Mouse (Mus musculus) liver, embryonic 14.5 days (tissue): ENCODE measurements around the gene Plcd3. TPM values are rescaled to one million over a fixed set of nuclear protein-coding genes. Genes with fewer than 3 reads are reported as not detected.
A peak's percentile ranks its signal among the peaks of the same experiment; 100 is the strongest.

ENCODE experiments used
- ATAC-seq: fragments of 200-750 bp; cut with Nextera tagmentation; 2 replicates; pipeline ENCODE4 v1.8.0; 2017; ENCODE audit warnings: moderate number of reproducible peaks, mild to moderate bottlenecking, moderate library complexity; ENCODE audit not compliant: insufficient read depth
- DNase-seq, 3 experiments: peaks; one replicate each; pipeline ENCODE4 v3.0.0-alpha.2; 2012 to 2013; ENCODE audit warnings: low read depth in 3 of 3, low spot score in 3 of 3
- H3K27ac ChIP-seq: fragments of 300-500 bp; sonication (generic); 2 replicates; pipeline ENCODE4 v1.5.1; 2014; ENCODE audit warnings: moderate library complexity, mild to moderate bottlenecking, control low read depth, inconsistent platforms
- H3K27me3 ChIP-seq: fragments of 300-500 bp; sonication (generic); 2 replicates; pipeline ENCODE4 v1.6.1; 2014; ENCODE audit warnings: mild to moderate bottlenecking, low read length, moderate library complexity; ENCODE audit not compliant: control insufficient read depth, insufficient read depth
- H3K36me3 ChIP-seq: fragments of 300-500 bp; sonication (generic); replicated peaks from 2 replicates; pipeline ENCODE4 v1.6.1; 2014; ENCODE audit warnings: low read depth; ENCODE audit not compliant: control insufficient read depth, insufficient read depth
- H3K4me1 ChIP-seq, 2 experiments: fragments of 200-500 bp in 1 of 2; fragments of 300-500 bp in 1 of 2; sonication (generic) in 1 of 2; replicated peaks; 2 replicates each; pipeline ENCODE4 v1.6.1; 2012 to 2014; ENCODE audit warnings: antibody characterized with exemption in 1 of 2, inconsistent platforms in 1 of 2, low read length in 1 of 2; ENCODE audit not compliant: control insufficient read depth in 2 of 2, insufficient read depth in 2 of 2
- H3K4me2 ChIP-seq: fragments of 300-500 bp; sonication (generic); 2 replicates; pipeline ENCODE4 v1.6.1; 2014; ENCODE audit warnings: low read depth, mild to moderate bottlenecking, control low read depth, moderate library complexity
- H3K4me3 ChIP-seq, 2 experiments: fragments of 200-500 bp in 1 of 2; fragments of 300-500 bp in 1 of 2; sonication (generic) in 1 of 2; 2 replicates each; pipeline ENCODE4 v1.5.1; 2012 to 2014; ENCODE audit warnings: low read depth in 2 of 2, low read length in 2 of 2, mild to moderate bottlenecking in 2 of 2, control low read depth in 1 of 2, inconsistent platforms in 1 of 2, moderate library complexity in 1 of 2; ENCODE audit not compliant: insufficient read depth in 1 of 2
- H3K9ac ChIP-seq: fragments of 300-500 bp; sonication (generic); replicated peaks from 2 replicates; pipeline ENCODE4 v1.6.1; 2014; ENCODE audit warnings: mild to moderate bottlenecking, control low read depth, moderate library complexity
- H3K9me3 ChIP-seq: fragments of 300-500 bp; sonication (generic); 2 replicates; pipeline ENCODE4 v1.6.1; 2016; ENCODE audit warnings: low read length, mixed read lengths; ENCODE audit not compliant: control insufficient read depth
- CTCF ChIP-seq: IDR thresholded peaks from 2 replicates; pipeline ENCODE4 v1.5.1; 2016; ENCODE audit warnings: antibody characterized with exemption, low read depth, control low read depth
- EP300 ChIP-seq: IDR thresholded peaks from 2 replicates; pipeline ENCODE4 v1.6.1; 2016; ENCODE audit warnings: antibody characterized with exemption, low read depth
- WGBS: fragments of 180-500 bp; shearing (Covaris S2); extraction: QIAGEN DNeasy Blood & Tissue Kit; methylation state at CpG from one replicate; pipeline ENCODE4 v1.1.7; 2014; ENCODE audit not compliant: insufficient replicate concordance; 5-methylcytosine and 5-hydroxymethylcytosine counted together
- polyA plus RNA-seq, 2 experiments: library from polyadenylated mRNA; depleted of rRNA in 1 of 2; stranded (reverse) in 1 of 2; unstranded in 1 of 2; fragments of >200 nt; fragmentation: Nextera tagmentation in 1 of 2; extraction: Ambion mirVana in 1 of 2; gene quantifications; 2 replicates each; pipeline versions ENCODE4 v1.2.1 to v1.2.3; 2012 to 2014

Plcd3 gene
- polyA plus RNA-seq (2012; rRNA removed) (0.31 and 0.36 TPM in 2 replicates), polyA plus RNA-seq (2014; fragmentation: Nextera tagmentation; extraction: Ambion mirVana) (0.06 and 0.29 TPM in 2 replicates)

DNA sequence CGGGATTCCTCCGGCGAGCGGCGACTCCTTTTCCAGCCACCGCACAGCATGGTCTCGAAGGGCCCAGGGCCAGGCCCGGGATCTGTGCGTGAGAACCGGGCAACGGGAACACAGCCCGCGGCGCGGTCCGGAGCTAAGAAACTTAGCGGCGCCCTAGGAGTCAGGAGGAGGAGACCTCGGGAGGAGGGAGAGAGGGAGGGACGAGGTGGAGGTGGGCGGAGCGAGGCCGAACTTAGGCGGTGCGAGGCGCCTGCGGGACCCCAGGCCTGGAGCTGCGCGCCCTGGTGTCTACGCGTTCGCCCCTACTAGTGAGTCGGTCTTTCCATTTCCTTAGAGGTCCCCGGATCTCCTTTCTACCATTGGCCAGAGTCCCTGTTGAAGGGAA, at the start of gene Plcd3, which contains the start of gene Acbd4:
Gene Plcd3, minus strand, starts transcription at position 178 of the 385 bp plus-strand sequence.
Gene Acbd4, plus strand, starts transcription at position 202 of the 385 bp plus-strand sequence.
- under 1% methylated on average over 33 of the region's 34 CpGs for WGBS
- H3K36me3 ChIP-seq = peaks cover 12% of the 10 kb centered on the region
- ATAC-seq = peak; percentile 13; the same call in 1 of the 2 replicates

DNA sequence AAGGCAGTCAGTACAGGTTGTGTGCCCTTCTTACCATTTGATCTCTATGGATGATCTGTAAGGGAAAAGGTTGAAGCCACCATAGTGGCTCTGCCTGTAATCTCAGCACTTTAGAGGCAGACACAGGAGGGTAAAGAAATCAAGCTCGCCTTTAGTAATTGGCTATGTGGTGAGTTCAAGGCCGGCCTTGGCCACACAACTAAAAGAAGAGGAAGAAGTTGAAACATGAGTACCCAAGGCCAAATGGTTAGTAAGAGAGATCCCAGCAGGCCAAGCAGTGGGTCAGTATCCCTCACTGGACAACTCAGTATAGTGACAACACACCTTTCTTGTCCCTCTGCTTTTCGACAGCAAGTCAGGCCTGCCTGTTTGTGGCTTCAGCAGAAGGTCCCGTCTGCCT, 48.3 kb upstream of the Plcd3 start:
- Histone ChIP-seq H3K36me3 (no peaks in the 10 kb centered on the region), H3K9ac (no peak overlapping the region), H3K4me2 (no peak overlapping the region), H3K27ac (no peak overlapping the region), H3K4me3 (no peak overlapping the region), H3K4me1 (peaks cover under 1 to 6% of the 10 kb centered on the region in 2 experiments; a peak in 2 of 4 replicates), H3K27me3 (no peaks in the 10 kb centered on the region), H3K9me3 (no peaks in the 10 kb centered on the region)
- 82% methylated on average over 4 of the region's 4 CpGs for WGBS
- ATAC-seq (no peak), DNase-seq (no peak)
- TF ChIP-seq EP300 (no peak), CTCF (no peak)

More for the DNA sequence above, at the start of gene Plcd3, which contains the start of gene Acbd4:
- TF ChIP-seq CTCF = no peak
- TF ChIP-seq EP300 = no peak
- Histone ChIP-seq H3K4me1 (peaks cover 30 to 35% of the 10 kb centered on the region in 2 experiments), H3K4me3 (peak within 1 kb of the TSS; percentile 52 to 76), H3K4me2 (peak within 1 kb of the TSS; percentile 73), H3K9me3 (no peaks in the 10 kb centered on the region), H3K27ac (peak within 1 kb of the TSS; percentile 57; the same call in 1 of the 2 replicates), H3K9ac (peak within 1 kb of the TSS; percentile 58), H3K27me3 (peaks cover 25% of the 10 kb centered on the region)
- peak in 1 of 3 experiments; percentile 59 for DNase-seq

DNA sequence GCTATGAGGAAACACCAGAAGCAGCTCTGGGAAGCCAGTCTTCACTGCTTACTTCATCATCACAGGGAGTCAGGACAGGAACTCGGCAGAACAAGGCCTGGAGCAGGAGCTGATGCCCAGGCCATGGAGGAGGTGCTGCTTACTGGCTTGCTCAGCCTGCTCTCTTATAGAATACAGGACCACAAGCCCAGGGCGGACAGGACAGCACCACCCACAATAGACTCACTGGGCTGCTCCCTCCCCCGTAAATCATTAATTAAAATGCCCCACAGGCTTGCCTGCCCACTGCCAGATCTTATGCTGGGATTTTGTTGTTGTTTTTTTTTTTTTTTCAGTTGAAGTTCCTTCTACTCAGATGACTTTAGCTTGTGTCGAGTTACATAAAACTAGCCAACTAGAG, 46.3 kb upstream of the Plcd3 start:
- WGBS = 43% methylated on average over 4 of the region's 4 CpGs
- no peak for TF ChIP-seq CTCF
- no peak for TF ChIP-seq EP300
- no peaks in the 10 kb centered on the region for H3K9me3 ChIP-seq
- H3K36me3 ChIP-seq = no peaks in the 10 kb centered on the region
- no peaks in the 10 kb centered on the region for H3K27me3 ChIP-seq
- no peak overlapping the region for H3K9ac ChIP-seq
- H3K4me1 ChIP-seq = peaks cover 2 to 15% of the 10 kb centered on the region in 2 experiments; a peak in 2 of 4 replicates
- H3K27ac ChIP-seq = no peak overlapping the region
- H3K4me2 ChIP-seq = no peak overlapping the region
- DNase-seq = no peak
- no peak overlapping the region for H3K4me3 ChIP-seq
- no peak for ATAC-seq

DNA sequence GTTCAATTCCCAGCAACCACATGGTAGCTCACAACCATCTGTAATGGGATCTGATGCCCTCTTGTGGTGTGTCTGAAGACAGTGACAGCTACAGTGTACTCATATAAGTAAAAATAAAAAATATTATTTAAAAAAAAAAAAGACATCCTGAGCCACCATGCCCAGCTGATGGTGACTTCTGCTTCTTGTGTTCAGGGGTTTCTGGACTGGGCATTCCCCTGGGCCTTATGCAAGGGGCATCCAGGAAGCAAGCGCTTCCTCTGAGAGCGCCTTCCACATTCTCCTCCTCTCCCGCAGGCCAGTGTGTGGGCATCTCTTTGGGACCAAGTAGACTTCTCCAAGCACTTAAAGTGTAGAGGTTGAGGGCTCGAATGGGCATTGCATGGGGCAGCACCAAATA, 44.9 kb upstream of the Plcd3 start:
- Histone ChIP-seq H3K4me3 (no peak overlapping the region), H3K4me2 (no peak overlapping the region), H3K27me3 (no peaks in the 10 kb centered on the region), H3K9me3 (no peaks in the 10 kb centered on the region), H3K9ac (no peak overlapping the region), H3K4me1 (peaks cover 2 to 17% of the 10 kb centered on the region in 2 experiments; a peak in 2 of 4 replicates), H3K36me3 (no peaks in the 10 kb centered on the region), H3K27ac (no peak overlapping the region)
- DNase-seq = no peak
- no peak for ATAC-seq
- WGBS = 68% methylated on average over 4 of the region's 4 CpGs
- TF ChIP-seq CTCF (no peak), EP300 (no peak)

DNA sequence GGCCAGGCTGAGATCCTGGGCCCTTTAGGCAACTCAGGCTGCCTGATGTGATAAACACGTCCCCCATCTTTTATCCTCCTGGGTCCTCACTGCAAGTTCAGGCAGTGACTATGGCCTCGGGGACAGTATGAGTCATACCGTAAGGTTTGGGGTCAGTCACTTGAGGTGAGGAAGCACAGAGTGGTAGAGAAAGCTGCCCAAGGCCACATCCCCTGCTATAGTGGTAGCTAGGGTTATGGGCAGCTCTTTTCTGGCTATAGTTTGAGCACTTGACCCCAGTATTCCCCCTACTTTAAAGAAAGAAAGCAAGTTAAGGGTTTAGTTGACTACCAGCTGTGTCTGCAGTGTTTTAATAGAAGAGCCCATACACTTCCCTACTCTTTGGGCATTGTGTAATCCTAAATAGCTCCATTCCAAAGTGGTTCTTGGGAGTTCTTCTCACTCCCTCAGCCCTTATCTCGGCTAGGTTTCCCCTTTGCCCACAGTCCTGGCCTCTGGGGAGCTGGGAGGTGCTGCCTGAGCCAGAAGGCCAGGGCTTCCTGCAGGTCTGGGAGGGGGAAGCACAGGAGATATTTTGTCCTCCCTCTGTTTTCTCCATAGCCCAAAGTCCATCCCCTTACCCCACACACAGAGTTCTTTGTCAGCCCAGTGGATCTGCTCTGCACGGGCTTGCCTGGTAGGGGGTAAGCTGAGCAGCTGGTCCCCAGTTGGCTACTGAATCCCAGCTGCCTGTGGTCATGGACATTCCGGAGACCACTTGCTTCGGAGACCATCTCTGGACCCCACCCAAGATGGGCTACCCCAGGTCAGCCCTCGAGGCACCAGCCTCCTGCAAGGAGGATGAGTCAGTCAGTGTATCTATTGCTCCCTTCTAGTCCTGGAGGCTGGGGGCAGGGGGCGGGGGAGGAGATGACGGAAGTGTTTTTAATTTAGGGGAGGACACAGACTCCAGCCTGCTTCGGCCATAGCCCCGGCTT, 43.1 kb upstream of the Plcd3 start:
- no peak for TF ChIP-seq EP300
- TF ChIP-seq CTCF = no peak
- 34% methylated on average over 12 of the region's 12 CpGs for WGBS
- Histone ChIP-seq H3K27me3 (no peaks in the 10 kb centered on the region), H3K9ac (no peak overlapping the region), H3K27ac (no peak overlapping the region), H3K4me3 (no peak overlapping the region), H3K4me1 (peaks cover 2 to 19% of the 10 kb centered on the region in 2 experiments; a peak in 2 of 4 replicates), H3K4me2 (no peak overlapping the region), H3K36me3 (no peaks in the 10 kb centered on the region), H3K9me3 (no peaks in the 10 kb centered on the region)
- DNase-seq (no peak), ATAC-seq (no peak)
